Mouse (Mus musculus): Measurements from ENCODE around the gene Chat. TPM values are rescaled to one million over a fixed set of nuclear protein-coding genes. Genes with fewer than 3 reads are reported as not detected.
"Not testable (repeated sequence)": the region's sequence is repeated elsewhere in the genome, so short reads cannot be mapped to it uniquely, and the experiment has no call there.

Gene Chat
- polyA plus RNA-seq, 1 experiment from 2014 or later = 0.17 TPM

DNA sequence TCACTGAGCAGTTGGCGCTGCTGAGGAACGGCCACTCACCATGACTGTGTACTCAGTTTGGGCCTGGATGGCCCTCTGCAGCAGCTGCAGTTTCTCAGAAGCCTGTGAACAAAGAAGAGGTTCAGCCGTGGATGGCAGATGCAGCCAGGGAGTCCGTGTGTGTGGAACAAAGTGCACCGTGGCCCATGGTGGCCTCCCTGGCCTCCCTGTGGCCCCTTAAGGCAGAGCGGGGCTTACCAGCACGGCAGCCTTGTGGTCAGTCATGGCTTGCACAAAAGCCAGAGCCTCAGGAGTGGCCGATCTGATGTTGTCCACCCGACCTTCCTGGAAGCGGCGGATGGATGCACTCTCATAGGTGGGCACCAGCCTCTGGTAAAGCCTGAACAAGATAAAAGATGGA, 47.0 kb downstream of the Chat start:
- Histone ChIP-seq H3K27me3 (ENCODE audit: control insufficient read depth, insufficient read depth, low read length) (no peaks in the 10 kb centered on the region), H3K4me2 (replicated peaks; ENCODE audit: low read depth) (no peak overlapping the region), H3K9me3 (ENCODE audit: control insufficient read depth, low read length) (no peaks in the 10 kb centered on the region), H3K9ac (ENCODE audit: low read length) (no peak overlapping the region), H3K36me3 (ENCODE audit: control insufficient read depth, insufficient read depth, low read length) (no peaks in the 10 kb centered on the region), H3K4me1 (replicated peaks; ENCODE audit: control insufficient read depth, insufficient read depth) (no peaks in the 10 kb centered on the region), H3K27ac (replicated peaks) (no peak overlapping the region), H3K4me3 (ENCODE audit: low read depth, low read length) (no peak overlapping the region)
- ATAC-seq (ENCODE audit: low FRiP score, low TSS enrichment) (no peak), DNase-seq (ENCODE audit: low spot score) (peak; percentile 10)
- 59% methylated on average over 11 of the region's 11 CpGs for WGBS
- TF ChIP-seq CTCF (IDR thresholded peaks at IDR 0.05; ENCODE audit: low read depth) (no peak), EP300 (optimal IDR thresholded peaks at IDR 0.05) (no peak)

- Histone ChIP-seq H3K27me3 (ENCODE audit: control insufficient read depth, insufficient read depth, low read length) (no peaks in the 10 kb centered on the region), H3K9me3 (ENCODE audit: control insufficient read depth, low read length) (no peaks in the 10 kb centered on the region), H3K27ac (replicated peaks) (no peak overlapping the region), H3K4me2 (replicated peaks; ENCODE audit: low read depth) (no peak overlapping the region), H3K36me3 (ENCODE audit: control insufficient read depth, insufficient read depth, low read length) (no peaks in the 10 kb centered on the region), H3K9ac (ENCODE audit: low read length) (no peak overlapping the region), H3K4me3 (ENCODE audit: low read depth, low read length) (no peak overlapping the region), H3K4me1 (replicated peaks; ENCODE audit: control insufficient read depth, insufficient read depth) (no peaks in the 10 kb centered on the region)
- WGBS = 78% methylated on average over 5 of the region's 5 CpGs
- ATAC-seq (ENCODE audit: low FRiP score, low TSS enrichment) (no peak), DNase-seq (ENCODE audit: low spot score) (no peak)
- TF ChIP-seq CTCF (IDR thresholded peaks at IDR 0.05; ENCODE audit: low read depth) = no peak
Observed at GRCm38 (mm10) chr14:32412075-32412474, 53.7 kb downstream of the Chat start.

DNA sequence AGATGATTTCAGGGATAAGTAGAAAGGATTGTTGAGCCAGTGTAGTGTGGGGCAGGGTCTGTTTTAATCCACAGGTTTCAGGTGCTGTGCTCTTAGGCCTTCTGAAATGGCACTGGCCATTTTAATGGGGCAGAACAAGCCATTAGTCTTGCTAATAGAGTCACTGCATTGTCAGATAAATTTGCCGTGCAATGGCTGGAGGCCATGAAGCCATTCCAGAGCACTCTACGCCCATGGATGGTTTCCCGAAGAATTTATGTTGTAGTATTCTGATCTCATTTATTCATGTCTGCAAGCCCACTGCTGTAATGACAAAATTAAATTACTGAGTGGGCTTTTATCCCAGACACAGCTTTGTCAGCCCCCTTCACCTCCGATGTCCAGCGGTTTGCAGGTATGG, 55.7 kb downstream of the Chat start:
- TF ChIP-seq EP300 (optimal IDR thresholded peaks at IDR 0.05) (no peak), CTCF (IDR thresholded peaks at IDR 0.05; ENCODE audit: low read depth) (no peak)
- no peak overlapping the region for H3K9ac ChIP-seq (ENCODE audit: low read length)
- DNase-seq (ENCODE audit: low spot score) (no peak), ATAC-seq (ENCODE audit: low FRiP score, low TSS enrichment) (no peak)
- H3K27ac ChIP-seq (replicated peaks) = no peak overlapping the region
- H3K27me3 ChIP-seq (ENCODE audit: control insufficient read depth, insufficient read depth, low read length) = no peaks in the 10 kb centered on the region
- H3K9me3 ChIP-seq (ENCODE audit: control insufficient read depth, low read length) = no peaks in the 10 kb centered on the region
- no peak overlapping the region for H3K4me3 ChIP-seq (ENCODE audit: low read depth, low read length)
- H3K4me2 ChIP-seq (replicated peaks; ENCODE audit: low read depth) = no peak overlapping the region
- H3K36me3 ChIP-seq (ENCODE audit: control insufficient read depth, insufficient read depth, low read length) = no peaks in the 10 kb centered on the region
- no peaks in the 10 kb centered on the region for H3K4me1 ChIP-seq (replicated peaks; ENCODE audit: control insufficient read depth, insufficient read depth)
- WGBS = 92% methylated on average over 5 of the region's 5 CpGs

- H3K27ac ChIP-seq (replicated peaks); H3K36me3 ChIP-seq (ENCODE audit: control insufficient read depth, insufficient read depth, low read length); H3K4me2 ChIP-seq (replicated peaks; ENCODE audit: low read depth); H3K9ac ChIP-seq (ENCODE audit: low read length); H3K27me3 ChIP-seq (ENCODE audit: control insufficient read depth, insufficient read depth, low read length); DNase-seq (ENCODE audit: low spot score); H3K9me3 ChIP-seq (ENCODE audit: control insufficient read depth, low read length); ATAC-seq (ENCODE audit: low FRiP score, low TSS enrichment); H3K4me3 ChIP-seq (ENCODE audit: low read depth, low read length); H3K4me1 ChIP-seq (replicated peaks; ENCODE audit: control insufficient read depth, insufficient read depth): not testable (repeated sequence)
- whole genome bisulfite sequencing = 30% methylated on average over 1 of the region's 1 CpGs
Observed at GRCm38 (mm10) chr14:32405399-32405798, 60.4 kb downstream of the Chat start.

GRCm38 (mm10) chr14:32388196-32388595, 77.6 kb downstream of the Chat start, which contains the start of gene 1700024G13Rik:
Gene 1700024G13Rik (minus strand): TSS chr14:32388391.
- no peak for TF ChIP-seq CTCF (IDR thresholded peaks at IDR 0.05; ENCODE audit: low read depth)
- TF ChIP-seq EP300 (optimal IDR thresholded peaks at IDR 0.05) = no peak
- peak; percentile 79 for ATAC-seq (ENCODE audit: low FRiP score, low TSS enrichment)
- Histone ChIP-seq H3K9ac (ENCODE audit: low read length) (no peak within 1 kb of the TSS), H3K4me3 (ENCODE audit: low read depth, low read length) (no peak within 1 kb of the TSS), H3K27ac (replicated peaks) (no peak within 1 kb of the TSS), H3K27me3 (ENCODE audit: control insufficient read depth, insufficient read depth, low read length) (no peaks in the 10 kb centered on the region), H3K4me2 (replicated peaks; ENCODE audit: low read depth) (no peak within 1 kb of the TSS), H3K4me1 (replicated peaks; ENCODE audit: control insufficient read depth, insufficient read depth) (no peaks in the 10 kb centered on the region), H3K36me3 (ENCODE audit: control insufficient read depth, insufficient read depth, low read length) (no peaks in the 10 kb centered on the region), H3K9me3 (ENCODE audit: control insufficient read depth, low read length) (no peaks in the 10 kb centered on the region)
- peak; percentile 78 for DNase-seq (ENCODE audit: low spot score)
- 6% methylated on average over 13 of the region's 13 CpGs for WGBS

GRCm38 (mm10) chr14:32381619-32382018, 84.2 kb downstream of the Chat start:
- Histone ChIP-seq H3K9ac (ENCODE audit: low read length) (no peak overlapping the region), H3K36me3 (ENCODE audit: control insufficient read depth, insufficient read depth, low read length) (no peaks in the 10 kb centered on the region), H3K4me2 (replicated peaks; ENCODE audit: low read depth) (no peak overlapping the region), H3K27me3 (ENCODE audit: control insufficient read depth, insufficient read depth, low read length) (no peaks in the 10 kb centered on the region; the same call in 1 of the 2 replicates), H3K27ac (replicated peaks) (no peak overlapping the region), H3K9me3 (ENCODE audit: control insufficient read depth, low read length) (no peaks in the 10 kb centered on the region), H3K4me1 (replicated peaks; ENCODE audit: control insufficient read depth, insufficient read depth) (no peaks in the 10 kb centered on the region), H3K4me3 (ENCODE audit: low read depth, low read length) (no peak overlapping the region)
- no peak for ATAC-seq (ENCODE audit: low FRiP score, low TSS enrichment)
- DNase-seq (ENCODE audit: low spot score) = no peak
- no peak for TF ChIP-seq CTCF (IDR thresholded peaks at IDR 0.05; ENCODE audit: low read depth)
- TF ChIP-seq EP300 (optimal IDR thresholded peaks at IDR 0.05) = no peak
- 39% methylated on average over 15 of the region's 15 CpGs for WGBS
